Mouse (Mus musculus) bone marrow, adult 2 months (tissue): Measurements from ENCODE around the gene Iqsec1. TPM values are rescaled to one million over a fixed set of nuclear protein-coding genes. Genes with fewer than 3 reads are reported as not detected.
"Not testable (repeated sequence)": the region's sequence is repeated elsewhere in the genome, so short reads cannot be mapped to it uniquely, and the experiment has no call there.

Experiments used
- H3K27ac ChIP-seq: fragments of 200-500 bp; 2 replicates; pipeline ENCODE4 v1.5.1; 2012; ENCODE audit warnings: low read depth, mild to moderate bottlenecking, control low read depth, inconsistent platforms, low read length; ENCODE audit not compliant: control insufficient read depth, poor library complexity, insufficient read depth
- H3K4me1 ChIP-seq: fragments of 200-500 bp; 2 replicates; pipeline ENCODE4 v1.6.1; 2011; ENCODE audit warnings: low read length; ENCODE audit not compliant: control insufficient read depth, insufficient read depth
- H3K4me3 ChIP-seq: fragments of 200-500 bp; replicated peaks from 2 replicates; pipeline ENCODE3; 2011; ENCODE audit warnings: mild to moderate bottlenecking, low read depth, low read length, control low read depth; ENCODE audit not compliant: control insufficient read depth
- CTCF ChIP-seq: fragments of 200-500 bp; IDR thresholded peaks from 2 replicates; pipeline ENCODE4 v1.5.1; 2011; ENCODE audit warnings: low read length, control low read depth; ENCODE audit not compliant: control insufficient read depth, insufficient read depth
- POLR2A ChIP-seq: fragments of 200-500 bp; IDR thresholded peaks from 2 replicates; pipeline ENCODE4 v1.6.1; 2011; ENCODE audit warnings: low read depth, mild to moderate bottlenecking, control low read depth, low read length, borderline replicate concordance; ENCODE audit not compliant: control insufficient read depth
- WGBS: fragments of 180-500 bp; shearing (Covaris S2); methylation state at CpG from one replicate; pipeline ENCODE4 v1.1.7; 2018; 5-methylcytosine and 5-hydroxymethylcytosine counted together
- polyA plus RNA-seq: library from polyadenylated mRNA; stranded (reverse); fragments of >200 nt; gene quantifications from 2 replicates; pipeline ENCODE4 v1.2.4, GENCODE M21; 2011; ENCODE audit warnings: low replicate concordance; ENCODE audit not compliant: missing spikeins, insufficient read depth, insufficient read length

Gene Iqsec1
- polyA plus RNA-seq, 1 experiment, result 81.1 TPM

DNA sequence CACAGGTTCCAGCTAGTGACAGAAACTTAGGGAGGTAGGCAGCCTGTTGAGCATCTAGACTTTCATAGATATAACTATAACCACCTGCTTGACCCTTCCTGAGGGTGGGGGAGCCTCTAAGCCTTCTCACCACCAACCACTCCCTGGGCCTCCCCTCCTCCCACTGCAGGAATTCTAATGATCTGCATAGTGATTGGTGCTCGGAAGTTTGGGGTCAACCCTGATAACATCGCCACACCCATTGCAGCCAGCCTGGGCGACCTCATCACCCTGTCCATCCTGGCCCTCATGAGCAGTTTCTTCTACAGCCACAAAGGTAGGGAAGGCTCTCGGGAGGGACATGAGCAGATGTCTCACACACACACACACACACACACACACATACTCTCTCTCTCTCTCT, 353.4 kb downstream of the Iqsec1 start:
- no peak overlapping the region for H3K4me3 ChIP-seq
- H3K4me1 ChIP-seq, result no peaks in the 10 kb centered on the region; the same call in 1 of the 2 replicates
- 69% methylated on average over 4 of the region's 4 CpGs for WGBS
- no peak overlapping the region for H3K27ac ChIP-seq
- no peak for TF ChIP-seq POLR2A

DNA sequence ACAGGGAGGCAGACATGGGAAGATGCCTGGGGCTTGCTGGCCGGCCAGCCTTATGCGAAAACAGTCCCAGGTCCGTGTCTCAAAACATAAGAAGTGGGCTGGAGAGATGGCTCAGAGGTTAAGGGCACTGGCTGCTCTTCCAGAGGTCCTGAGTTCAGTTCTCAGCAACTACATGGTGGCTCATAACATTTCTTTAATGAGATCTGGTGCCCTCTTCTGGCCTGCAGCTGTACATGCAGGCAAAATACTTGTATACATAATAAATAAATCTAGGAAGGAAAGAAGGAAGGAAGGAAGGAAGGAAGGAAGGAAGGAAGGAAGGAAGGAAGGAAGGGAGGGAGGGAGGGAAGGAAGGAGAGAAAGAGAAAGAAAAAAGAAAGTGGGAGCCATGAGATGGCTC, 356.0 kb downstream of the Iqsec1 start:
- H3K4me1 ChIP-seq, H3K4me3 ChIP-seq, H3K27ac ChIP-seq: not testable (repeated sequence)
- WGBS, result 93% methylated on average over 3 of the region's 3 CpGs
- TF ChIP-seq CTCF, result peak; percentile 18; the same call in 1 of the 2 replicates

DNA sequence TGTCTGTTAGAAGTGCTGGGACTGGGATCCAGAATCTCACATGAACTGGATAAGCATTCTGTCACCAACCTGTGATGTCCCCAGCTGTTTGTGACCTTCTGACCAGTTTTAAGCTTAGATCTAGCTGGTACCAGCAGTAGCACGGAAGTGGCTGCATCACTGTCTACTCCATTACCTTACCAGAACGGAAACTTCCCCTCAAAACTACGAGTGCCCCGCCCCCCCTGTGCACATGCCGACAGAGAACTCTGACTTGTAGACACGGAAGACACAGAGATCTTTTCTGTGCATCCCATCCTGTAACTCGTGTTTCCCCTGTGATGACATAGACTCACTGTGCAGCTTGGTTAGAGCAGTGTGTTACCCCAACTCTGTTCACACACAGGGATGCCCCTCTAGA, 358.1 kb downstream of the Iqsec1 start:
- H3K27ac ChIP-seq, result no peak overlapping the region; the same call in 1 of the 2 replicates
- H3K4me1 ChIP-seq, result peaks cover 8% of the 10 kb centered on the region
- TF ChIP-seq CTCF (no peak), POLR2A (no peak)
- no peak overlapping the region for H3K4me3 ChIP-seq
- WGBS, result 54% methylated on average over 7 of the region's 7 CpGs

DNA sequence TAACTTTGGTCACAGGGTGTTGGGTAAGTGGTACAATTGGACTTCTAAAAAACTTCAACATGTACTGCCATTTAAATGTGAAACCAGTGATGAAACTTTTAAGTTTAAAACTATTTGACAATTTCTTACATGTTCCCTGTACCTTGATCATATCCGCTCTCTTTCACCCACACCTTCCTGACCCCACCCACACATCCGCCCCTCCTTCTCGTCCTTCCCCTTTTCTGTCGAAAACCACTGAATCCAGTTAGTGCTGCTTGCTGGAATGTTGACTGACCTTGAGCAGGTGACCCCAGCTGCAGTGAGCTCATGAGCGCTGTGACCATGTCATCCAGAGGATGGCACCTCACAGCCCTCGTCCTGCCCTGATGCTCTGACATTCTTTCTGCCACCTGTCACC, 359.0 kb downstream of the Iqsec1 start:
- WGBS, result 31% methylated on average over 6 of the region's 6 CpGs
- peak overlapping the region; percentile 43 for H3K27ac ChIP-seq
- peaks cover 13% of the 10 kb centered on the region for H3K4me1 ChIP-seq
- no peak for TF ChIP-seq POLR2A
- no peak for TF ChIP-seq CTCF
- H3K4me3 ChIP-seq, result no peak overlapping the region

DNA sequence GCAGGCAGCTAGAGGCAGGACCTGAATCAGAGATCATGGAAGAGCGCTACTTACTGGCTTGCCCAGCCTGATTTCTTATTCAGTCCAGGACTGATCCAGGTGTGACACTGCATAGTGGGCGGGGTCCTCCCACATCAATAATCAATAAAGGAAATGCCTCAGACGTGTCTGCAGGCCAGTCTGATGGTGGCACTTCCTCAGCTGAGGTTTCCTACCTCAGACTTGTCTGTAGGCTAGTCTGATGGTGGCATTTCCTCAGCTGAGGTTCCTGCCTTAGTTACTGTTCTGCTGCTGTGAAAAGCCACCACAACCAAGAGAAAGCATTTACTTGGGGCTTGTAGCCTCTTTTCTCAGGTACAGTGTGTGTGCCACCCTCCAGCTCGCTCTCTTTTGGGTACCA, 360.9 kb downstream of the Iqsec1 start:
- 71% methylated on average over 4 of the region's 4 CpGs for WGBS
- Histone ChIP-seq H3K27ac (no peak overlapping the region), H3K4me3 (no peak overlapping the region), H3K4me1 (peaks cover 13% of the 10 kb centered on the region)
- TF ChIP-seq CTCF, result no peak
- no peak for TF ChIP-seq POLR2A

DNA sequence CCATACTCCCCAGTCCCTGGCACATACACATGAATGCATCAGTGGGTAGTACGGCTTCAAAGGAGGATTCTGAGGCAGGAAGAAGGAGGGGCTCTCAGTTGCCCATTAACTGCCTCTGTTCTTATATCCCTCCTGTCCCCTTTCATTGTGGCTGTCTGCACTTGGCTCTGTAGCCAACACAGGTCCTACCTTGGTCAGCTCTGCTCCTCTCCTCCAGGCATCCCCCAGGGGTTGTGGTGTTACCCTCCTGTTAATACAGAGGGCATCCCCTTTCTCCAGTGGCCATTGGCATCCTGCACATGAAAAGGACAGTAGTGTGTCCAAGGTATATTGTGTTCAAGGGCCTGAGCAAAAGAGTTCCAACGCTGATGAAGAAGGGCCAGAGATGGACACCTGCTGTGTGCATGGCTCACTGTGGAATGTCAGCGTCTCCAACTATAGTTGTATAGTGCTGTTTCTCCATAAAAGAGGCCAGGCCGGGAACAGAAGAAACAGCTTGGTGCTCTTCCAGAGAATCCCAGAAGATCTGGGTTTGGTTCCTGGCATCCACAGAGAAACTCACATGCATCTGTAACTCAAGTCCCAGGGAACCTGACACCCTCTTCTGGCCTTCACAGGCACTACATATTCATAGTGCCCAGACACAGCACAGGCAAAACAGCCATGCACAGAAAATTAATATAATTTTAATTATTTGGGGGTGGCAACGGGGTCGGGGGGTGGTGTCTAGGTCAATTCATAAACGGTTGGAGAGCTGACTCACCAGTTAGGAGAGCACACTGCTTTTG, 363.1 kb downstream of the Iqsec1 start:
- 78% methylated on average over 7 of the region's 7 CpGs for WGBS
- H3K4me1 ChIP-seq, result peaks cover 15% of the 10 kb centered on the region
- TF ChIP-seq CTCF (no peak), POLR2A (no peak)
- H3K27ac ChIP-seq, result no peak overlapping the region
- H3K4me3 ChIP-seq, result no peak overlapping the region

DNA sequence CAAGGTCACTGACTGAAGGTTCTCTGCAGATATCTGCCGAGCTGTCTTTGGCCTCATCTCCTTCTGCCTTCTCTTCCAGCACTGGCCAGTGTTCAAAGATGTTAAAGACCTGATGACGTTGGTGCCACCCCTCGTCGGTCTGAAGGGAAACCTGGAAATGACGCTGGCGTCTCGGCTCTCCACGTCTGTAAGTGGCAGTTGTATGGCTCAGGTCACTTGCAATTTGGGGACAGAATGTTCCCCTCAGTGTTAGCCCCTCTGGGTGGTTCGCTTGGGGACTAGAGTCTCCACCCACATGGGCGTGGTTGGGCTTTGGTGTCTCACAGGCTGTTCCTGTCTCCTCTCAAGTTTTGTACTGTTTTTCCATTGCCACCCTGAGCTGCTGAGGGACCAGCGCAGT, 363.8 kb downstream of the Iqsec1 start:
- TF ChIP-seq POLR2A (no peak), CTCF (no peak)
- H3K4me3 ChIP-seq, result peak overlapping the region; percentile 20
- H3K4me1 ChIP-seq, result peaks cover 15% of the 10 kb centered on the region
- H3K27ac ChIP-seq, result peak overlapping the region; percentile 29; the same call in 1 of the 2 replicates
- WGBS, result 47% methylated on average over 11 of the region's 11 CpGs

DNA sequence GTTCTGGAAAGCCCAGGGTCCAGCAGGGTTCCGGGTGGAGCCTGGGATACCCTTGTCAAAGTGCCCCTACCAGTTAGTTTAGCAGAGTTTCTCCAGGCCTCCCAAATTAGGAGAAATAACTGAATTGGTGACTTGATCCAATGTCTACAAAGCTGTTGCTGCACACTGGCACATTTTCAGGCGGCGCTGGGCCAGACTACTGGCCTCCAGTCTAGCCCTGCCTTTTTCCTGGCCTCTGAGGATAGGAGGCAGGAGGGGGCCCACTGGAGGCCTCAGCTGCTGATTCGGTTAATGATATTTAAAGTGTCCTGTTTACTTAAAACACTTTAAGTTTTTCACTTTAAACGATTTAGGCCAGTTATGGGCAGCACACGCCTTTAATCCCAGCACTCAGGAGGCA, 364.3 kb downstream of the Iqsec1 start:
- no peak overlapping the region; the same call in 1 of the 2 replicates for H3K27ac ChIP-seq
- H3K4me1 ChIP-seq, result peaks cover 13% of the 10 kb centered on the region
- 56% methylated on average over 6 of the region's 6 CpGs for WGBS
- no peak overlapping the region for H3K4me3 ChIP-seq
- no peak for TF ChIP-seq CTCF
- TF ChIP-seq POLR2A, result no peak

DNA sequence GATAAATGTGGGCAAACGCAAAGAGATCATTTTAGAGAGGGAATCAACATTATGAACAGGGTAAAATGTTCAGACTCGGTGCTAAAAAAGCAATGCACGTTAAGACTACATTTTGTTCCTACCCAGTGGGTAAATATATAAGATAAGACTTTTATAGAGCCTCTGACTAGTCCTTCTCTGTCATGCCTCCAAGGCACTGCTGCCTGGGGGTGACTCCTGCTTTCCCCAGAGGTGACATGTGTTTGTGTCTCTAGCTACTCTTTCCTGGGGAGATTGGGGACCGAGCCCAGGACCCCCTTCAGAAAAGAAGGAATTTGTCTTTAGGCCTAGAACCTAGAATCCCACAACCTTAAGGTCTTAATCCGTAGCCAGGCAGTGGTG, 365.0 kb downstream of the Iqsec1 start:
- H3K4me1 ChIP-seq, result peaks cover 7% of the 10 kb centered on the region
- TF ChIP-seq CTCF (no peak), POLR2A (no peak)
- WGBS, result 53% methylated on average over 5 of the region's 5 CpGs
- H3K27ac ChIP-seq, result 0 out of 2 replicates have a peak overlapping the region, but pooled peaks have one; percentile 38
- no peak overlapping the region for H3K4me3 ChIP-seq
